ENCODE assay signal across 8 mouse cellular contexts in the genomic region with DNA sequence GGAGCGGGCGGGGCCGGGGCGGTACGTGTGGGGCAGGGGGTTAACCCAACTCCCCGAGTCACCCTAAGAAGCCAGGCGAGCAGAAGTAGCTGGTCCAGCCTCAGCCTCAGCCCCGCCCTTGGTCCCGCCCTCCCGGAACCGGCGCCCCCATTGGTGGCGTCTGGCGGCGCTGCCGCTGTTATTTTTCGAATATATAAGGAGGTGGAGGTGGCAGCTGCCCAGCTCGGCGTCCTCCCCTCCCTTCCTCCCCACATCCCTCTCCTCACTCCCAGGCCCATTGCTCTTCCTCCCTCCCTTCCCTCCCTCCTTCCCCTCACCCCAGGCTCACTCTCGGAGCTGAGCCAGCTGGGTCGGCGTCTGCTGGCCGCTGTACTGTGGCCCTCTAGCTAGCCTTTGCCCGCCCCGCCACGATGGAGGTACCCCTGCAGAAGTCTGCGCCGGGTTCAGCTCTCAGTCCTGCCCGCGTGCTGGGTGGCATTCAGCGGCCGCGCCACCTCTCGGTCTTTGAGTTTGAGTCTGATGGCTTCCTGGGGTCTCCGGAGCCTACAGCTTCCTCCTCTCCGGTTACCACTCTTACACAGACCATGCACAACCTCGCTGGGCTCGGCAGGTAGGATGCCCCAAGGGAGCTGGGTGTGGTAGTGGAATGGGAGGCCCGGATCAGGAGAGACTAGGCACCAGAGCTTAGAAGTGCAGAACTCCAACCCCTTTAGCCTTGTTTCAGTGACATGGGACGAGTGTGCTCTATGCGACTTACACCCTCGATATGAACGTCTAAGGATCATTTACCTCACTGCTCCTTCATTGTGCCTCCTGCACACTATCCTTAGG. TPM values are rescaled to one million over a fixed set of nuclear protein-coding genes. Genes with fewer than 3 reads are reported as not detected.
DNase-seq lines count a peak whose midpoint lies in the region; ATAC-seq and TF ChIP-seq lines count a peak whose summit lies in the region.

A gene (plus strand): TSS at position 179 of the 831 bp plus-strand sequence.
A gene (minus strand): TSS at position 512 of the 831 bp plus-strand sequence.

- H3K4me3 ChIP-seq in forebrain, embryonic 15.5 days = peak within 1 kb of the TSS; percentile 62
- H3K4me3 ChIP-seq in lung, embryonic 15.5 days = peak within 1 kb of the TSS; percentile 62
- H3K4me3 ChIP-seq in olfactory bulb, adult 2 months (ENCODE audit: insufficient read depth, low read depth, low read length) = peak within 1 kb of the TSS; percentile 89
- peak within 1 kb of the TSS; percentile 73 for H3K4me3 ChIP-seq in thymus, adult 2 months (ENCODE audit: control insufficient read depth, insufficient read depth, low read length)

- TF ChIP-seq CTCF in olfactory bulb, adult 2 months (IDR thresholded peaks at IDR 0.05; ENCODE audit: insufficient read depth, low read depth, low read length) = 0 out of 2 replicates have a peak, but pooled peaks have one; percentile 8
- no peak for TF ChIP-seq CTCF in thymus, adult 2 months (IDR thresholded peaks at IDR 0.05; ENCODE audit: borderline replicate concordance, control insufficient read depth, extremely low read depth, insufficient read depth, low read length, poor library complexity)

- WGBS in forebrain, embryonic 15.5 days = under 1% methylated on average over 43 of the region's 43 CpGs
- WGBS in lung, embryonic 15.5 days = under 1% methylated on average over 43 of the region's 43 CpGs
- WGBS in olfactory bulb, adult 2 months = 2% methylated on average over 41 of the region's 43 CpGs
- WGBS in thymus, adult 2 months = 2% methylated on average over 43 of the region's 43 CpGs

- ATAC-seq in forebrain, embryonic 15.5 days (replicated peaks) = peak; percentile 85
- peak; percentile 95 for ATAC-seq in lung, embryonic 15.5 days (ENCODE audit: borderline replicate concordance, extremely low read depth, low FRiP score, low TSS enrichment)

- peak; percentile 79 for DNase-seq in MEL-GATA-1-ER (ENCODE audit: extremely low read depth, low read depth)
- peak; percentile 87 for DNase-seq in cerebellum, adult 11-12 months
- DNase-seq in heart, postnatal 14 days = peak; percentile 84 to 89
- peak; percentile 77 to 85 for DNase-seq in layer of hippocampus, adult 18-20 months (ENCODE audit: low spot score in 2 of 2)
- DNase-seq in thymus, adult 2 months = peak; percentile 85

- H3K9me3 ChIP-seq in forebrain, embryonic 15.5 days = no peaks in the 10 kb centered on the region
- no peaks in the 10 kb centered on the region for H3K9me3 ChIP-seq in lung, embryonic 15.5 days

- intact Hi-C loops in heart, postnatal 14 days (cut with DNase I) = no loop called here

- TF ChIP-seq POLR2A in olfactory bulb, adult 2 months (IDR thresholded peaks at IDR 0.05; ENCODE audit: insufficient read depth, low read depth, low read length) = peak; percentile 46
- no peak for TF ChIP-seq POLR2A in thymus, adult 2 months (IDR thresholded peaks at IDR 0.05; ENCODE audit: control insufficient read depth, extremely low read depth, insufficient read depth, low read length, poor library complexity)

- peak within 1 kb of the TSS; percentile 77 for H3K4me2 ChIP-seq in forebrain, embryonic 15.5 days (replicated peaks)
- H3K4me2 ChIP-seq in lung, embryonic 15.5 days = peak within 1 kb of the TSS; percentile 77

- H3K9ac ChIP-seq in forebrain, embryonic 15.5 days (replicated peaks) = peak within 1 kb of the TSS; percentile 78
- peak within 1 kb of the TSS; percentile 62 for H3K9ac ChIP-seq in lung, embryonic 15.5 days

- peak within 1 kb of the TSS; percentile 70 for H3K27ac ChIP-seq in forebrain, embryonic 15.5 days (replicated peaks)
- H3K27ac ChIP-seq in lung, embryonic 15.5 days = peak within 1 kb of the TSS; percentile 66
- H3K27ac ChIP-seq in olfactory bulb, adult 2 months (ENCODE audit: insufficient read depth, low read depth, low read length) = no peak within 1 kb of the TSS
- peak within 1 kb of the TSS; percentile 29; the same call in 1 of the 2 replicates for H3K27ac ChIP-seq in thymus, adult 2 months (ENCODE audit: control insufficient read depth, insufficient read depth, low read length)

- no peaks in the 10 kb centered on the region for H3K27me3 ChIP-seq in forebrain, embryonic 15.5 days
- H3K27me3 ChIP-seq in lung, embryonic 15.5 days = no peaks in the 10 kb centered on the region
- no peaks in the 10 kb centered on the region for H3K27me3 ChIP-seq in thymus, adult 2 months (ENCODE audit: control insufficient read depth, insufficient read depth, low read length)

- no peaks in the 10 kb centered on the region for H3K36me3 ChIP-seq in forebrain, embryonic 15.5 days
- H3K36me3 ChIP-seq in lung, embryonic 15.5 days = peaks cover 8% of the 10 kb centered on the region; the same call in 1 of the 2 replicates
- H3K36me3 ChIP-seq in thymus, adult 2 months (ENCODE audit: control insufficient read depth, insufficient read depth, low read length) = no peaks in the 10 kb centered on the region

- peaks cover 35% of the 10 kb centered on the region for H3K4me1 ChIP-seq in forebrain, embryonic 15.5 days
- H3K4me1 ChIP-seq in lung, embryonic 15.5 days = peaks cover 40% of the 10 kb centered on the region
- H3K4me1 ChIP-seq in olfactory bulb, adult 2 months (ENCODE audit: control insufficient read depth, insufficient read depth, low read length) = peaks cover 8% of the 10 kb centered on the region
- peaks cover 37% of the 10 kb centered on the region for H3K4me1 ChIP-seq in thymus, adult 2 months (replicated peaks; ENCODE audit: control insufficient read depth, insufficient read depth, low read length)

RNA-seq across cellular contexts. Expression of the first gene that starts in this region (rescaled TPM):
- 36.4 and 37.9 TPM in 2 replicates for polyA plus RNA-seq in forebrain, embryonic 15.5 days (2015; fragmentation: Nextera tagmentation; extraction: Ambion mirVana)
- total RNA-seq in heart, postnatal 14 days (2021) = 10 to 100 TPM; 12.2 to 14.4 TPM
- 10 to 100 TPM; 15.5 to 15.9 TPM for total RNA-seq in layer of hippocampus, adult 18-20 months (2021)
- polyA plus RNA-seq in lung, embryonic 15.5 days (2015; fragmentation: Nextera tagmentation; extraction: Ambion mirVana) = 56.1 and 58.4 TPM in 2 replicates
- not detected in 2 replicates for polyA plus RNA-seq in olfactory bulb, adult 2 months (2012; ENCODE audit: insufficient read depth, insufficient read length, low replicate concordance, missing spikeins)
- 121 and 150 TPM in 2 replicates for polyA plus RNA-seq in thymus, adult 2 months (2012; rRNA removed)

RNA-seq across cellular contexts. Expression of the second gene that starts in this region (rescaled TPM):
- 13.0 and 13.2 TPM in 2 replicates for polyA plus RNA-seq in forebrain, embryonic 15.5 days (2015; fragmentation: Nextera tagmentation; extraction: Ambion mirVana)
- 1 to 10 TPM; 7.6 to 8.3 TPM for total RNA-seq in heart, postnatal 14 days (2021)
- 1 to 10 TPM; 7.2 to 9.0 TPM for total RNA-seq in layer of hippocampus, adult 18-20 months (2021)
- polyA plus RNA-seq in lung, embryonic 15.5 days (2015; fragmentation: Nextera tagmentation; extraction: Ambion mirVana) = 5.0 and 5.8 TPM in 2 replicates
- not detected in 2 replicates for polyA plus RNA-seq in olfactory bulb, adult 2 months (2012; ENCODE audit: insufficient read depth, insufficient read length, low replicate concordance, missing spikeins)
- polyA plus RNA-seq in thymus, adult 2 months (2012; rRNA removed) = 8.3 and 8.7 TPM in 2 replicates
